Mouse (Mus musculus) heart, postnatal 0 days (tissue): ENCODE measurements around the gene Dact3. TPM values are rescaled to one million over a fixed set of nuclear protein-coding genes. Genes with fewer than 3 reads are reported as not detected.

Experiments used
- ATAC-seq: fragments of 200-750 bp; cut with Nextera tagmentation; 2 replicates; pipeline ENCODE4 v1.8.0; 2017; ENCODE audit warnings: low read depth, moderate number of reproducible peaks, moderate library complexity; ENCODE audit not compliant: insufficient read depth
- DNase-seq: peaks from one replicate; pipeline ENCODE4 v3.0.0-alpha.2; 2016; ENCODE audit warnings: low spot score
- H3K27ac ChIP-seq: fragments of 300-500 bp; sonication (generic); 2 replicates; pipeline ENCODE4 v1.5.1; 2014; ENCODE audit warnings: low read depth, mild to moderate bottlenecking
- H3K27me3 ChIP-seq: fragments of 300-500 bp; sonication (generic); 2 replicates; pipeline ENCODE4 v1.6.1; 2014; ENCODE audit warnings: low read length, mixed read lengths; ENCODE audit not compliant: control insufficient read depth, insufficient read depth
- H3K36me3 ChIP-seq: fragments of 300-500 bp; sonication (generic); replicated peaks from 2 replicates; pipeline ENCODE4 v1.6.1; 2014; ENCODE audit warnings: low read length, mixed read lengths; ENCODE audit not compliant: control insufficient read depth, insufficient read depth
- H3K4me1 ChIP-seq: fragments of 300-500 bp; sonication (generic); 2 replicates; pipeline ENCODE4 v1.6.1; 2014; ENCODE audit warnings: antibody characterized with exemption; ENCODE audit not compliant: control insufficient read depth, insufficient read depth
- H3K4me2 ChIP-seq: fragments of 300-500 bp; sonication (generic); 2 replicates; pipeline ENCODE4 v1.6.1; 2014; ENCODE audit warnings: low read depth, mild to moderate bottlenecking, low read length, moderate library complexity
- H3K4me3 ChIP-seq: fragments of 300-500 bp; sonication (generic); 2 replicates; pipeline ENCODE4 v1.5.1; 2014; ENCODE audit warnings: low read depth, low read length
- H3K9ac ChIP-seq: fragments of 300-500 bp; sonication (generic); replicated peaks from 2 replicates; pipeline ENCODE4 v1.6.1; 2014; ENCODE audit warnings: low read depth, low read length, mixed read lengths
- H3K9me3 ChIP-seq: fragments of 300-500 bp; sonication (generic); replicated peaks from 2 replicates; pipeline ENCODE4 v1.6.1; 2016; ENCODE audit warnings: low read length; ENCODE audit not compliant: control insufficient read depth
- CTCF ChIP-seq: IDR thresholded peaks from 2 replicates; pipeline ENCODE4 v1.5.1; 2016; ENCODE audit warnings: antibody characterized with exemption, control low read depth, low read depth
- EP300 ChIP-seq: IDR thresholded peaks from 2 replicates; pipeline ENCODE4 v1.6.1; 2016; ENCODE audit warnings: antibody characterized with exemption, low read depth
- WGBS: fragments of 180-500 bp; shearing (Covaris S2); extraction: QIAGEN DNeasy Blood & Tissue Kit; methylation state at CpG from one replicate; pipeline ENCODE4 v1.1.7; 2014; 5-methylcytosine and 5-hydroxymethylcytosine counted together
- polyA plus RNA-seq: library from polyadenylated mRNA; unstranded; fragments of >200 nt; fragmentation: Nextera tagmentation; extraction: Ambion mirVana; gene quantifications from 2 replicates; pipeline ENCODE4 v1.2.1, GENCODE M21; 2015
- total RNA-seq: library from RNA; depleted of rRNA; stranded (reverse); fragments of >200 nt; gene quantifications from 2 replicates; pipeline ENCODE4 v1.2.3, GENCODE M21; 2014; ENCODE audit warnings: low replicate concordance

The Dact3 gene
- total and polyA plus RNA-seq, 2 experiments from 2014 or later = 3.8 to 69.6 TPM

- 65% methylated on average over 59 of the region's 59 CpGs for WGBS
These were observed 10.8 kb downstream of the Dact3 start for GRCm38 (mm10) chr7:16885905-16886304.

GRCm38 (mm10) chr7:16890536-16890935 is 15.4 kb downstream of the Dact3 start:
- H3K27ac ChIP-seq = peak overlapping the region; percentile 72
- peaks cover 13% of the 10 kb centered on the region for H3K36me3 ChIP-seq
- H3K4me3 ChIP-seq = 0 out of 2 replicates have a peak overlapping the region, but pooled peaks have one; percentile 5
- H3K9ac ChIP-seq = no peak overlapping the region
- ATAC-seq (no peak), DNase-seq (no peak)
- no peak for TF ChIP-seq CTCF
- TF ChIP-seq EP300 = no peak
- peak overlapping the region; percentile 62 for H3K4me2 ChIP-seq
- H3K27me3 ChIP-seq = peaks cover 30% of the 10 kb centered on the region
- H3K9me3 ChIP-seq = peaks cover 7% of the 10 kb centered on the region
- no peaks in the 10 kb centered on the region; the same call in 1 of the 2 replicates for H3K4me1 ChIP-seq
- WGBS = 34% methylated on average over 6 of the region's 6 CpGs

More at GRCm38 (mm10) chr7:16885905-16886304, 10.8 kb downstream of the Dact3 start:
- ATAC-seq (no peak), DNase-seq (no peak)
- no peak for TF ChIP-seq EP300
- no peak for TF ChIP-seq CTCF
- Histone ChIP-seq H3K4me3 (peak overlapping the region; percentile 20; the same call in 1 of the 2 replicates), H3K9me3 (peaks cover 8% of the 10 kb centered on the region), H3K27me3 (0 out of 2 replicates have a peak, but pooled peaks cover 7% of the 10 kb centered on the region), H3K27ac (no peak overlapping the region), H3K36me3 (peaks cover 26% of the 10 kb centered on the region), H3K9ac (no peak overlapping the region), H3K4me1 (peaks cover 7% of the 10 kb centered on the region; the same call in 1 of the 2 replicates), H3K4me2 (no peak overlapping the region)

GRCm38 (mm10) chr7:16890944-16891343 is 15.8 kb downstream of the Dact3 start:
- ATAC-seq = peak; percentile 78
- H3K4me2 ChIP-seq = peak overlapping the region; percentile 62
- peak; percentile 83 for DNase-seq
- no peak overlapping the region for H3K9ac ChIP-seq
- TF ChIP-seq CTCF (no peak), EP300 (peak; percentile 87)
- peaks cover 3% of the 10 kb centered on the region for H3K9me3 ChIP-seq
- WGBS = under 1% methylated on average over 23 of the region's 23 CpGs
- H3K27me3 ChIP-seq = peaks cover 26% of the 10 kb centered on the region
- H3K4me1 ChIP-seq = no peaks in the 10 kb centered on the region; the same call in 1 of the 2 replicates
- H3K36me3 ChIP-seq = peaks cover 9% of the 10 kb centered on the region
- H3K4me3 ChIP-seq = 0 out of 2 replicates have a peak overlapping the region, but pooled peaks have one; percentile 5
- peak overlapping the region; percentile 72 for H3K27ac ChIP-seq

DNA sequence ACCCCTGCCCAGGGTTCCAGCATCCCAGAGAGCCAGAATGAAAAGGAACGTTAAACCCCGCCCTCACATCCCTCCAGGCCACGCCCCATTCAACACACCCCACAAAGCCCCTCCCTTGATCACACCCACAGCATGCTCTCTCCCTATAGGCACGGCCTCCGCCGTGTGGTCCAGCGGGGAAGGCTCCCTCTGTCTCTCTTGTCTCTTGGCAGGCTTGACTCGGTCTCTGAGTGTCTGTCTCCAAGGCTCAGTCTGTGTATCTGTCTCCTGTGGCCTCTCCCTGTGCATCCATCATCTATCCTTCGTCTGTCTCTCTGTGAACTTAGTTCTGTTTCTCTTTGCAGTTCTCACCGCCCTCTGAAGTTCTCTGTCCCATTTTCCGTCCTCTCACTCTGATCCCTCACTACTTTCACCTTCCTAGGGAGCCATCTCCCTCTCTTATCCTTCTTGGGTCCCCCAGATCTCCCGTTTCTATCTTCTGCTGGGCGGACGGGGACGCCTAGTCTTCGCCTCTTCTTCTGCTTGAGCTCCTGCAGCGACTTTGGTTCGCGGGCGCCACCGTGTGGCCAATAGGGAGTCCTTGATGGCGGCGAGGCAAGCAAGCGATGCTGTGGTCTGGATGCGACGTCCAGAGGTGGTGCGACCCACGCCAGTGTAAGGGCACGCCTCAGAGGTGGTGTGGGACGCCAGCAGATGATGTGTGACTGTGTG is 16.7 kb downstream of the Dact3 start, which contains the start of gene Gng8:
Gng8 (plus strand) TSS at position 146 of the 711 bp plus-strand sequence.
- Histone ChIP-seq H3K4me3 (peak within 1 kb of the TSS; percentile 30), H3K27ac (peak within 1 kb of the TSS; percentile 72), H3K4me2 (peak within 1 kb of the TSS; percentile 62), H3K27me3 (peaks cover 27% of the 10 kb centered on the region), H3K4me1 (no peaks in the 10 kb centered on the region; the same call in 1 of the 2 replicates), H3K36me3 (peaks cover under 1% of the 10 kb centered on the region; the same call in 1 of the 2 replicates), H3K9me3 (no peaks in the 10 kb centered on the region), H3K9ac (no peak within 1 kb of the TSS)
- ATAC-seq (peak; percentile 81), DNase-seq (peak; percentile 88)
- TF ChIP-seq EP300 (no peak), CTCF (peak; percentile 97)
- under 1% methylated on average over 30 of the region's 30 CpGs for WGBS

DNA sequence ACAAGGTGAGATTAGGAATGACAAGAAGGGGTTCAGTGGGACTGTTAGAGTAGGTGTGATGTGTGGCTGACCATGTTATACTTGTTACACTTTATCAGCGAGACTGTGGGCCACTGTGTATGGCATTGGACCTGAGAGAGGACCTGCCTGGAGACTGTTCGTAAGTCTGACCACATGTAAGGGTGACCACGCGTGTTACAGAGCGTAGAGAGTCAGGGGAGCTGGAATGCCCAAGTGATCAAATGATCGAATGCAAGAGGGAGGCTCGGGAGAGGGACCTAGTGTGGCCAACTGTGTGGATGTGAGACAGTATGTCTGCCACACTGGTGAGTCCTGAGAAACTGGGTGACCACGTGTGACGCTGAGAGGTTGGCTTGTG is 17.2 kb downstream of the Dact3 start:
- H3K4me3 ChIP-seq = peak overlapping the region; percentile 30; the same call in 1 of the 2 replicates
- H3K4me1 ChIP-seq = no peaks in the 10 kb centered on the region; the same call in 1 of the 2 replicates
- H3K9me3 ChIP-seq = no peaks in the 10 kb centered on the region
- DNase-seq (no peak), ATAC-seq (no peak)
- no peak overlapping the region for H3K27ac ChIP-seq
- H3K9ac ChIP-seq = no peak overlapping the region
- TF ChIP-seq CTCF (no peak), EP300 (no peak)
- peaks cover 27% of the 10 kb centered on the region for H3K27me3 ChIP-seq
- H3K36me3 ChIP-seq = no peaks in the 10 kb centered on the region; the same call in 1 of the 2 replicates
- H3K4me2 ChIP-seq = peak overlapping the region; percentile 62; the same call in 1 of the 2 replicates
- 33% methylated on average over 9 of the region's 9 CpGs for WGBS
